Mouse (Mus musculus) CH12.LX (cell line): ENCODE measurements around the gene Il18r1. TPM values are rescaled to one million over a fixed set of nuclear protein-coding genes. Genes with fewer than 3 reads are reported as not detected.

Experiments
- DNase-seq: peaks from one replicate; pipeline ENCODE4 v3.0.0-alpha.2; 2013; ENCODE audit errors: extremely low read depth
- H3K27ac ChIP-seq: 2 replicates; pipeline ENCODE4 v1.5.1; 2012; ENCODE audit warnings: low read depth, mild to moderate bottlenecking, control low read depth, moderate library complexity; ENCODE audit not compliant: insufficient read depth
- H3K27me3 ChIP-seq: replicated peaks from 2 replicates; pipeline ENCODE3; 2012; ENCODE audit warnings: inconsistent platforms
- H3K36me3 ChIP-seq, 2 experiments: replicated peaks in 1 of 2; 2 replicates each; pipeline versions ENCODE3 to v1.6.1; 2012; ENCODE audit warnings: inconsistent platforms in 1 of 2, low read length in 1 of 2, mild to moderate bottlenecking in 1 of 2, mixed read lengths in 1 of 2, moderate library complexity in 1 of 2; ENCODE audit not compliant: control insufficient read depth in 1 of 2, insufficient read depth in 1 of 2
- H3K4me1 ChIP-seq, 2 experiments: 2 replicates each; pipeline ENCODE4 v1.6.1; 2012; ENCODE audit warnings: inconsistent platforms in 1 of 2, moderate library complexity in 1 of 2; ENCODE audit not compliant: insufficient read depth in 2 of 2, control insufficient read depth in 1 of 2
- H3K4me2 ChIP-seq: 2 replicates; pipeline ENCODE4 v1.6.1; 2012; ENCODE audit warnings: low read depth, mild to moderate bottlenecking, control low read depth; ENCODE audit not compliant: poor library complexity, insufficient read depth, severe bottlenecking
- H3K4me3 ChIP-seq, 3 experiments: fragments of 150-350 bp in 1 of 3; sonication (generic) in 1 of 3; replicated peaks in 1 of 3; 2 replicates each; pipeline versions ENCODE3 to v1.5.1; 2011 to 2012; ENCODE audit warnings: low read depth in 2 of 3, low read length in 2 of 3, mild to moderate bottlenecking in 2 of 3, moderate library complexity in 2 of 3, control low read depth in 1 of 3, improper control_type of control experiment in 1 of 3, inconsistent platforms in 1 of 3, mixed read lengths in 1 of 3; ENCODE audit not compliant: poor library complexity in 1 of 3
- H3K79me2 ChIP-seq: replicated peaks from 2 replicates; pipeline ENCODE4 v1.6.1; 2012; ENCODE audit warnings: mild to moderate bottlenecking, moderate library complexity; ENCODE audit not compliant: control insufficient read depth, poor library complexity, insufficient read depth, severe bottlenecking; ENCODE audit errors: extremely low read depth
- H3K9ac ChIP-seq: 2 replicates; pipeline ENCODE4 v1.6.1; 2012; ENCODE audit warnings: low read depth, mild to moderate bottlenecking, control low read depth, moderate library complexity; ENCODE audit not compliant: insufficient read depth
- H3K9me3 ChIP-seq: replicated peaks from 2 replicates; pipeline ENCODE3; 2012; ENCODE audit warnings: low read length, inconsistent platforms, mixed read lengths
- CHD2 ChIP-seq: IDR thresholded peaks from 2 replicates; pipeline ENCODE4 v1.6.1; 2011; ENCODE audit warnings: low read length, improper control_type of control experiment
- E2F4 ChIP-seq: IDR thresholded peaks from 2 replicates; pipeline ENCODE4 v1.6.1; 2011; ENCODE audit warnings: low read depth, low read length, improper control_type of control experiment; ENCODE audit not compliant: insufficient replicate concordance
- GABPA ChIP-seq: IDR thresholded peaks from 2 replicates; pipeline ENCODE4 v1.6.1; 2012; ENCODE audit warnings: low read depth, low read length, improper control_type of control experiment, inconsistent platforms; ENCODE audit not compliant: insufficient replicate concordance
- IRF4 ChIP-seq: IDR thresholded peaks from 2 replicates; pipeline ENCODE4 v1.6.1; 2014; ENCODE audit warnings: low read depth, mild to moderate bottlenecking, inconsistent platforms, low read length, improper control_type of control experiment
- JUN ChIP-seq: IDR thresholded peaks from 2 replicates; pipeline ENCODE4 v1.6.1; 2011; ENCODE audit warnings: low read depth, mild to moderate bottlenecking, low read length, improper control_type of control experiment, moderate library complexity; ENCODE audit not compliant: insufficient read depth
- JUND ChIP-seq: conservative IDR thresholded peaks from 2 replicates; pipeline ENCODE4 v1.6.1; 2011; ENCODE audit warnings: low read depth, low read length, improper control_type of control experiment
- KAT2A ChIP-seq: IDR thresholded peaks from 2 replicates; pipeline ENCODE4 v1.6.1; 2012; ENCODE audit warnings: low read length, improper control_type of control experiment, inconsistent platforms; ENCODE audit not compliant: insufficient replicate concordance
- MAFK ChIP-seq: IDR thresholded peaks from 2 replicates; pipeline ENCODE4 v1.6.1; 2011; ENCODE audit warnings: low read length, improper control_type of control experiment; ENCODE audit not compliant: insufficient replicate concordance
- MAZ ChIP-seq: IDR thresholded peaks from 2 replicates; pipeline ENCODE4 v1.6.1; 2012; ENCODE audit warnings: low read depth, mild to moderate bottlenecking, inconsistent platforms, low read length, improper control_type of control experiment, moderate library complexity
- MXI1 ChIP-seq: IDR thresholded peaks from 2 replicates; pipeline ENCODE4 v1.6.1; 2011; ENCODE audit warnings: mild to moderate bottlenecking, low read depth, low read length, improper control_type of control experiment
- MYC ChIP-seq: IDR thresholded peaks from 2 replicates; pipeline ENCODE4 v1.6.1; 2011; ENCODE audit warnings: low read depth, mild to moderate bottlenecking, improper control_type of control experiment, low read length
- NRF1 ChIP-seq: IDR thresholded peaks from 2 replicates; pipeline ENCODE4 v1.6.1; 2014; ENCODE audit warnings: low read depth, mild to moderate bottlenecking, inconsistent platforms, low read length, improper control_type of control experiment, moderate library complexity
- PAX5 ChIP-seq: IDR thresholded peaks from 2 replicates; pipeline ENCODE4 v1.6.1; 2012; ENCODE audit warnings: low read length, inconsistent platforms, mixed read lengths
- POLR2AphosphoS2 ChIP-seq: IDR thresholded peaks from 2 replicates; pipeline ENCODE4 v1.6.1; 2011; ENCODE audit warnings: low read depth, low read length, improper control_type of control experiment
- TBP ChIP-seq: conservative IDR thresholded peaks from 2 replicates; pipeline ENCODE4 v1.6.1; 2011; ENCODE audit warnings: low read depth, low read length, improper control_type of control experiment
- TCF12 ChIP-seq: IDR thresholded peaks from 2 replicates; pipeline ENCODE4 v1.6.1; 2014; ENCODE audit warnings: low read depth, mild to moderate bottlenecking, inconsistent platforms, low read length, improper control_type of control experiment
- UBTF ChIP-seq: IDR thresholded peaks from 2 replicates; pipeline ENCODE4 v1.6.1; 2012; ENCODE audit warnings: low read depth, mild to moderate bottlenecking, inconsistent platforms, low read length, improper control_type of control experiment, moderate library complexity
- ZC3H11A ChIP-seq: IDR thresholded peaks from 2 replicates; pipeline ENCODE4 v1.6.1; 2012; ENCODE audit warnings: low read depth, mild to moderate bottlenecking, inconsistent platforms, low read length, improper control_type of control experiment
- ZKSCAN1 ChIP-seq: IDR thresholded peaks from 2 replicates; pipeline ENCODE4 v1.6.1; 2012; ENCODE audit warnings: low read depth, inconsistent platforms, low read length, improper control_type of control experiment, borderline replicate concordance
- ZMIZ1 ChIP-seq: IDR thresholded peaks from 2 replicates; pipeline ENCODE4 v1.6.1; 2012; ENCODE audit warnings: low read depth, mild to moderate bottlenecking, inconsistent platforms, low read length, improper control_type of control experiment
- dilution Hi-C: fragments of 300-500 bp; cut with MboI; formaldehyde crosslinking; loops from 2 replicates; pipeline ENCODE4 v1.14.3; 2020; ENCODE audit warnings: low sequenced_read_pairs; ENCODE audit not compliant: extremely low pct_unique_long_range_greater_than_20kb, extremely low pct_ligation_motif_present
- in situ Hi-C: fragments of 300-500 bp; cut with MboI; formaldehyde crosslinking; loops from 3 replicates; pipeline ENCODE4 v1.14.3; 2019; ENCODE audit warnings: low sequenced_read_pairs, low pct_ligation_motif_present, low pct_unique_long_range_greater_than_20kb, mixed read lengths
- polyA plus RNA-seq: library from polyadenylated mRNA; unstranded; fragments of >175 nt; gene quantifications from 2 replicates; pipeline ENCODE4 v1.2.1, GENCODE M21; 2012; ENCODE audit warnings: low read depth; ENCODE audit not compliant: insufficient read length
- total RNA-seq, 2 experiments: library from RNA; depleted of rRNA; stranded (reverse); fragments of 300-350 nt in 1 of 2; fragments of >200 nt in 1 of 2; gene quantifications; 2 replicates each; pipeline ENCODE4 v1.2.3; 2012 to 2014

The Il18r1 gene
- total and polyA plus RNA-seq, 3 experiments = 0.13 TPM; not detected in 2

DNA sequence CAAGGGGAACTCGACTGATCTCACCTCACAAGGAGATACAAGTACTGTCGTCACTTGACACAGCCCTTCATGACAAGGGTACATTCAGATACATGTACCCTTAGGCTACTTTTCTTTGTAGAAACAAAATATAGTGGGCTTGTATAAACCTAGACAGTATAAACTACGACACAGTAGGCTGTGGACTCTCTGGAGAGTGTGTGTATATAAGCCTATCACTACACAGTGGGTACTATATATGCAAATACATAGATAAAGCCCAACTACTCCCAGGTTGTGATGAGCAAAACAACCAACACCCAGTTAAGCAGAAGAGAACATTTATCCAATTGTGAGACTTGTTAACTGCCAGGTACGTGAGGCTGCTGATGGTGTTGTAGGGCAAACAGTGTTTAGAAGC is 81.3 kb downstream of the Il18r1 start:
- no peaks in the 10 kb centered on the region for H3K27me3 ChIP-seq
- no peak overlapping the region for H3K4me3 ChIP-seq
- H3K27ac ChIP-seq = no peak overlapping the region
- TF ChIP-seq E2F4 (no peak), MYC (no peak), ZC3H11A (no peak)
- TF ChIP-seq, all 38 proteins: peak for 0
- H3K9ac ChIP-seq = no peak overlapping the region
- H3K4me1 ChIP-seq = peaks cover 0 to 13% of the 10 kb centered on the region in 2 experiments; a peak in 2 of 4 replicates
- H3K79me2 ChIP-seq = no peaks in the 10 kb centered on the region
- dilution Hi-C loops = no loop called here
- no peak for DNase-seq
- H3K36me3 ChIP-seq = peaks cover 0 to 53% of the 10 kb centered on the region in 2 experiments
- H3K9me3 ChIP-seq = no peaks in the 10 kb centered on the region
- in situ Hi-C loops = loop anchor here (25.0 kb wide), 2 partner anchors 434 to 534 kb away; no protein-coding TSS in a partner anchor
- no peak overlapping the region for H3K4me2 ChIP-seq

DNA sequence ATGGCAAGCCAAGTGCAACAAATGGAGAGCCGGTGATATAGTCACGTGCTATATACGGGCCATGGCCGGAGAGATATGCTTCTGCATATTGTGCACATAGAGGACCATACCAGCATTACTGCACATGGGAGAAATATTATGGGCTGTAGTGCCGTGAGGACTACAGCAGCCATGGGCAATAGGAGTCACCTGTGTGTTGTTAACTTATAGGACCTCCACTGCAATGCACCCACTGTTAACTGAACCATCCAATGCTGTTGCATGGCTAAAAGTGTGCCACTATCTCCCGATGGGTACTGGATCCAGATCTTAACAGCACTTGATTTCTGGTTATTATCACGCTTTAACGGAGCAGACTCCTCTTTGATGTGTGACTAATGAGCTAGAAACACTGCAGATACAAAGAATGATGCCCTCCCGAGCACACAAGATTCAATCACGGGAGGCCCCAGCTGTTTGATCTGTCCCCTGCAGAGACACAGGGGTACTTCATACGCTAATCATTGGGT is 81.8 kb downstream of the Il18r1 start:
- in situ Hi-C loops = loop anchor here (25.0 kb wide), 2 partner anchors 435 to 535 kb away; no protein-coding TSS in a partner anchor

DNA sequence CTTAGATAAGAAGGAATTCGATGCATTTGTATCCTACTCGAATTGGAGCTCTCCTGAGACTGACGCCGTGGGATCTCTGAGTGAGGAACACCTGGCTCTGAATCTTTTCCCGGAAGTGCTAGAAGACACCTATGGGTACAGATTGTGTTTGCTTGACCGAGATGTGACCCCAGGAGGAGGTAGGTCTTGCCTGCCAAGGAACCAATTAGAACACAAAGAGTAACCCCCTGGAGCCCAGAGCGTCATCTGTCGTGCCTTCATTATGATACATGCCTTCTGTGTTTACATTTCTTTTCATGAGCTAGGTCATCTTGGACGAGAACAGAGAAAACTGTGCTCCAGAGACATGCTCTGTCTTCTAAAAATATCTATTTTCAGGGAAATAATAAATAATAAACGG is 82.4 kb downstream of the Il18r1 start:
- DNase-seq = no peak
- Histone ChIP-seq H3K9ac (no peak overlapping the region), H3K27ac (no peak overlapping the region), H3K4me2 (no peak overlapping the region), H3K4me1 (peaks cover 0 to 8% of the 10 kb centered on the region in 2 experiments; a peak in 2 of 4 replicates), H3K79me2 (no peaks in the 10 kb centered on the region), H3K36me3 (peaks cover 0 to 45% of the 10 kb centered on the region in 2 experiments), H3K4me3 (no peak overlapping the region), H3K9me3 (no peaks in the 10 kb centered on the region), H3K27me3 (no peaks in the 10 kb centered on the region)
- in situ Hi-C loops (loop anchor here (25.0 kb wide), 2 partner anchors 435 to 535 kb away; no protein-coding TSS in a partner anchor), dilution Hi-C loops (no loop called here)
- no peak for TF ChIP-seq CHD2
- no peak for TF ChIP-seq JUN
- TF ChIP-seq MAFK = no peak
- no peak for TF ChIP-seq MXI1
- no peak for TF ChIP-seq NRF1
- no peak for TF ChIP-seq ZMIZ1
- no peak for TF ChIP-seq PAX5
- TF ChIP-seq IRF4 = no peak
- TF ChIP-seq POLR2AphosphoS2 = no peak
- TF ChIP-seq GABPA = no peak
- TF ChIP-seq TCF12 = no peak
- TF ChIP-seq ZC3H11A = no peak
- TF ChIP-seq MYC = no peak
- no peak for TF ChIP-seq UBTF
- TF ChIP-seq TBP = no peak
- no peak for TF ChIP-seq KAT2A
- TF ChIP-seq ZKSCAN1 = no peak
- TF ChIP-seq JUND = no peak

More for the DNA sequence above, 81.8 kb downstream of the Il18r1 start:
- Histone ChIP-seq H3K36me3 (peaks cover 0 to 50% of the 10 kb centered on the region in 2 experiments), H3K27me3 (no peaks in the 10 kb centered on the region), H3K9me3 (no peaks in the 10 kb centered on the region), H3K4me1 (peaks cover 0 to 13% of the 10 kb centered on the region in 2 experiments; a peak in 2 of 4 replicates), H3K79me2 (no peaks in the 10 kb centered on the region), H3K9ac (no peak overlapping the region), H3K27ac (no peak overlapping the region), H3K4me3 (no peak overlapping the region), H3K4me2 (no peak overlapping the region)
- no peak for DNase-seq
- dilution Hi-C loops = no loop called here
- TF ChIP-seq MXI1 = no peak
- no peak for TF ChIP-seq MAZ
- TF ChIP-seq GABPA = no peak
